Mouse (Mus musculus) testis, adult 2 months (tissue): ENCODE measurements at regions not wholly inside any gene's neighbourhood (a gene's known extent, or its start where the extent isn't known, plus 50 kb on each side); places are given as distances from the start of the nearest gene placed in this dataset.

Source experiments
- CTCF ChIP-seq: fragments of 200-500 bp; IDR thresholded peaks from 2 replicates; pipeline ENCODE4 v1.5.1; 2012; ENCODE audit warnings: low read depth, mild to moderate bottlenecking, inconsistent platforms, low read length, moderate library complexity; ENCODE audit not compliant: control insufficient read depth, insufficient read depth, insufficient replicate concordance
- POLR2A ChIP-seq: fragments of 200-500 bp; IDR thresholded peaks from 2 replicates; pipeline ENCODE4 v1.6.1; 2012; ENCODE audit warnings: low read depth, mild to moderate bottlenecking, inconsistent platforms, low read length, moderate library complexity; ENCODE audit not compliant: control insufficient read depth

DNA sequence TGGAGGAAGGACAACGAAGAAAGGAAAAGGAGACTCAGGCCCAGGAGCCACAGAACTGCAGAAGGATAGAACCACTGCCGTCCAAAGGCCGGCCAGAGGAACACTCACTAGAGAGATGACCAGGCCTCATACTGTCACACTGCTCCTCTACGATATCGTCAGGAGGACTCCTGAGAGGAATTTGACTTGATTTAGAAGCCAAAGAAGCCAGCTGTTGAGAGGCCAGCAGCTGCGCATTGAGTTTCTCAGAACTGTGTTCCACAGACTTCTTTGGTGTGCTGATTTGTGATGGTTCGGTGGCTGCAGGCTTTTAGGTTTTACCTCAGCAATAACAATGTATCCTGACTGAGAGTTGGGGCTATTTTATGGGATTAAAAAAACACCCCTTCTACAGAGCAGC is 144.1 kb upstream of the Slc38a2 start:
- TF ChIP-seq CTCF = no peak
- no peak for TF ChIP-seq POLR2A
